Mouse (Mus musculus): Measurements from ENCODE around the gene Nxf1. TPM values are rescaled to one million over a fixed set of nuclear protein-coding genes. Genes with fewer than 3 reads are reported as not detected.
A peak's percentile ranks its signal among the peaks of the same experiment; 100 is the strongest.

Nxf1 gene
- 199 and 230 TPM in 2 replicates for polyA plus RNA-seq (2015; fragmentation: Nextera tagmentation; extraction: Ambion mirVana)

DNA sequence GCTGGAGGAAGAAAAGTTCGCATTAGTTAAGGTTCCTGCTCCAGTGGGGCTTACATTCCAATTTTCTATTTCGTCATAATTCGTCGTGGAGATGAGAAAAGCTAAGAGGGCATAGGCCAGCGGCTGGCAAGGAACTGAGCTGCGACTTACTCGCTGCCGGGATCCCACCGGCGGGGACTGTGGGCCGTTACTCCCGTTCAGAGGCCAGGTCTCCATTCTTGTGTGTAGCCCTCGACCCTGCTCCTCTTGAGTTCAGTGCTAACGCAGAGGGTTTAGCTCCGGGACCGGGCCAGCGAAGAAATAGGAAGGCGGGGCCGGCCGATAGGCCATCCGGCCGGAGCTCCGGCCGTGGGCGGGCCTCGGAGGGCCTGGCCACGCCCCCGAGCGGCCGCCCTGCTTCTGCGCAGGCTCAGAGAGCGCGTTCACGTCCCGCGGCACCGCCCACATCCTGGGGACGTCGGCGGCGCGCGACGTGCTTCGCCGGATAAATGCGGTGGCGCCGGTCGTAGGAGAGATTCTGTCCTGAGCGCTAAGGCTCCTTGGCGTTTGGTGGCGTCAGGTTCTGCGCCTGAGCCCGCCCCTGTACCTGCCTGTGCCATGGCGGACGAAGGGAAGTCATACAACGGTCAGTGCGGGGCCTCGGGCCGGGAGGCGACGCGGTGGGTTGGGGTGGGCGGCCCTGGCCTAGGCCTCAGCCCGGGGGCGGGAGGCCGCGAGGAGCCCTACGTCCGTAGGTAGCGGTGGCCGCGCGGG lies at the start of gene Nxf1:
Nxf1 (plus strand) TSS at position 439 of the 753 bp plus-strand sequence.
- Histone ChIP-seq H3K4me2 (peak within 1 kb of the TSS; percentile 65), H3K27me3 (no peaks in the 10 kb centered on the region), H3K27ac (peak within 1 kb of the TSS; percentile 91), H3K9ac (peak within 1 kb of the TSS; percentile 97), H3K9me3 (no peaks in the 10 kb centered on the region), H3K36me3 (peaks cover 41% of the 10 kb centered on the region), H3K4me1 (peaks cover 23% of the 10 kb centered on the region), H3K4me3 (peak within 1 kb of the TSS; percentile 96)
- under 1% methylated on average over 75 of the region's 75 CpGs for WGBS
- peak; percentile 85 for ATAC-seq (ENCODE audit: insufficient number of reproducible peaks, insufficient read depth, low FRiP score, low TSS enrichment, low read depth)

DNA sequence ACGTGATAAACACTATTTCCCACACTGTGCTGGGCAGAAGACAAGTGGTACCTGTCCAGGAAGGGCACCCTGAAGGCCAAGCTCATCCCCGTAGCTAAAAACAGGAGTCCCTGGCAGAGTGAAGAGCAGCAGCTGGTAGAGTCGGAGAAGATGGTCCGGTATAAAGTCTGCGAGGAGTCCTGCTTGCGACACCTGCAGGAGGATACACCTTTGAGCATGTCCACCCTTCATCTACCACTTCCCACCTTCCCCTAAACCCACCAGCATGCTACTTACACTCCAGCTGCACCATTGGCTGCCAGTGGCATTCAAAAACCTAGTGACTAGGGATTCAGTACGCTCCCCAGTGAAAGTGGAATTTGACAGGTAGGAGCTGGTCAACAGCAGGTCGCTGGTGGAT lies 47.9 kb upstream of the Nxf1 start:
- ATAC-seq (ENCODE audit: insufficient number of reproducible peaks, insufficient read depth, low FRiP score, low TSS enrichment, low read depth) = no peak

DNA sequence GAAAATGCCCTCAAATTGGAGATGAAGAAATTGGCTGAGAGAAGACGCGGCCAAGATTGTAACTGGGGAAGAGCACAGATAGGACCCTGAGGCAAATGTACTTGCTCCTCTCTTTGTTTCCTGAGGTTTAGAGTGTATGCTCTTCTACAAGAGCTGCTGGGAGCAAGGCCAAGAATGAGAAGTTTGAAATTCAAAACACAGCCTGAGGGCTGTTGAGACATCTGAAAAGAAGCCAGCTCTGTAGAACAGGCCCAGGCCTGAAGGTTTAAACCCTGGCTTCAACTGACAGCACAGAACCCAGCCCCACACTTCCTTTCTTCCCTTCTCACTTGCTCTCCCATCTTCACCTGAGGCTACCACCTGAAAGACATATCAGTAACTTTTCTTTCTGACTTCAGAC lies 46.8 kb upstream of the Nxf1 start:
- no peaks in the 10 kb centered on the region for H3K27me3 ChIP-seq
- H3K4me2 ChIP-seq = peak overlapping the region; percentile 17; the same call in 1 of the 2 replicates
- peaks cover 51% of the 10 kb centered on the region for H3K36me3 ChIP-seq
- H3K27ac ChIP-seq = peak overlapping the region; percentile 56
- peaks cover 30% of the 10 kb centered on the region for H3K4me1 ChIP-seq
- H3K9me3 ChIP-seq = no peaks in the 10 kb centered on the region
- ATAC-seq (ENCODE audit: insufficient number of reproducible peaks, insufficient read depth, low FRiP score, low TSS enrichment, low read depth) = no peak
- H3K9ac ChIP-seq = peak overlapping the region; percentile 4; the same call in 1 of the 2 replicates
- no peak overlapping the region for H3K4me3 ChIP-seq
- WGBS = 66% methylated on average over 2 of the region's 2 CpGs

More for the DNA sequence above, 47.9 kb upstream of the Nxf1 start:
- no peak overlapping the region for H3K4me3 ChIP-seq
- no peak overlapping the region for H3K9ac ChIP-seq
- no peak overlapping the region for H3K4me2 ChIP-seq
- no peaks in the 10 kb centered on the region for H3K27me3 ChIP-seq
- H3K27ac ChIP-seq = no peak overlapping the region
- H3K36me3 ChIP-seq = peaks cover 51% of the 10 kb centered on the region
- peaks cover 26% of the 10 kb centered on the region for H3K4me1 ChIP-seq
- 91% methylated on average over 8 of the region's 8 CpGs for WGBS
- H3K9me3 ChIP-seq = no peaks in the 10 kb centered on the region

DNA sequence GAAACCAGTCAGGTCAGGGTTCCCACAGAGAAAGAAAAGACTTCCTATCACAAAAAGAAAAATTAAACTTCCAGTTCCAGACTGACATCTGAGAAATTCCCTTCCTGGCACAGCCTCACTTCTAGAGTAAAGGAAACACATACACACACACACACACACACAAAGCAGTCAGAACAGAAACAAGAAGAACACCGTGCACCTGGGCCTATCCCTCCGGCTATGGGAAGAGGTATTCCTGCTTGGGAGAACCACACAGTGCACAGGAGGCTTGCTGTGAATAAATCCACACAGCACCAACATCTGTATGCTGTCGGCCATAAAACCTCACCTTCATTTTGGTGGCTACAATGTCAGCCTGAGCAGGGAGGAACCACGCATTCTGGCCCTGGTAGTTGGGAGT lies 45.4 kb upstream of the Nxf1 start:
- H3K9ac ChIP-seq = peak overlapping the region; percentile 91
- H3K4me3 ChIP-seq = peak overlapping the region; percentile 86
- H3K4me2 ChIP-seq = peak overlapping the region; percentile 78
- H3K36me3 ChIP-seq = peaks cover 47% of the 10 kb centered on the region
- no peak for ATAC-seq (ENCODE audit: insufficient number of reproducible peaks, insufficient read depth, low FRiP score, low TSS enrichment, low read depth)
- no peaks in the 10 kb centered on the region for H3K9me3 ChIP-seq
- whole genome bisulfite sequencing = 57% methylated on average over 4 of the region's 4 CpGs
- peaks cover 30% of the 10 kb centered on the region for H3K4me1 ChIP-seq
- H3K27ac ChIP-seq = peak overlapping the region; percentile 96; the same call in 1 of the 2 replicates
- no peaks in the 10 kb centered on the region for H3K27me3 ChIP-seq

DNA sequence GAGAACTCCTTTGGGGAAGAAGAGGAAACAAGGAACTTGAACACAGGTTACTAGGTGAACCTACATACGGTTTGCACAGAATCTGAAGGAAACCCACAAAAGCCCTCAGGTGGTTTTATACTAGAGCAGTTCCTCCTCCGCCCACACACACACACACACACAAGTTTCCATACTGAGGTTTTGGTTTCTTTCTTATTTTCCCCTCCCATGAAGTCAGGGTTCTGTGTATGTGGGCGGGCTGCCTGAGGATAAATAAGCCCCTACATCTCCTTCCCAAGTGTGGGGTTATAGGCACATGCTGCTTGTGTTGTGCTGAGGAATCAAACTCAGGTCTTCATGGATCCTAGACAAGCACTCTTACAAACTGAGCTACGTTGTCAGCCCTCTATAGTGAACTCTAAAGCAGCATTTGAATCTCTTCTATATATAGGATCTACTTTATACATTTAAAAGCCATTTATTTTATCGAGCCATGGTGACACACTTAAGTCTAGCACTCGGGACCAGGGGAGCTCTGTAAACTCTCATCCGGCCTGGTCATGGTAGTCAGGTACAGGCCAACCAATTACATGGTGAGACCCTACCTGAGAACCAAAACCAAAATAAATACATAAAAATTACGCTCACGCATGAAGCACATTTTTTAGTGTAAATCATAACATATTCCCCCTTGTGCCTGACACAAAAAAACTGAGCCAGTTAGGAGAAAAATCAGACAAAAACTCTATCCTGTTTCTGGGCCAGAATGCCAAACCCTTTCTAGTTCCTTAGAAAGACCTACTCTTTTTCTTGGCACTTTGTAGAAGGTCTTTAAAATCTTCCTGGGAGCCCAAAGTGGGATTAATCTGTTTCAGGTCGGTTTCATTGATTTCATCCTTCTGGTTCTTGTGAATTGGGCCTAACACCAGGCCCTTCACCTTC lies 44.7 kb upstream of the Nxf1 start:
- Histone ChIP-seq H3K4me2 (peak overlapping the region; percentile 78), H3K9ac (peak overlapping the region; percentile 91), H3K4me3 (peak overlapping the region; percentile 86), H3K9me3 (no peaks in the 10 kb centered on the region), H3K36me3 (peaks cover 41% of the 10 kb centered on the region), H3K4me1 (peaks cover 30% of the 10 kb centered on the region), H3K27ac (peak overlapping the region; percentile 96), H3K27me3 (no peaks in the 10 kb centered on the region)
- no peak for ATAC-seq (ENCODE audit: insufficient number of reproducible peaks, insufficient read depth, low FRiP score, low TSS enrichment, low read depth)
- 44% methylated on average over 10 of the region's 10 CpGs for WGBS

DNA sequence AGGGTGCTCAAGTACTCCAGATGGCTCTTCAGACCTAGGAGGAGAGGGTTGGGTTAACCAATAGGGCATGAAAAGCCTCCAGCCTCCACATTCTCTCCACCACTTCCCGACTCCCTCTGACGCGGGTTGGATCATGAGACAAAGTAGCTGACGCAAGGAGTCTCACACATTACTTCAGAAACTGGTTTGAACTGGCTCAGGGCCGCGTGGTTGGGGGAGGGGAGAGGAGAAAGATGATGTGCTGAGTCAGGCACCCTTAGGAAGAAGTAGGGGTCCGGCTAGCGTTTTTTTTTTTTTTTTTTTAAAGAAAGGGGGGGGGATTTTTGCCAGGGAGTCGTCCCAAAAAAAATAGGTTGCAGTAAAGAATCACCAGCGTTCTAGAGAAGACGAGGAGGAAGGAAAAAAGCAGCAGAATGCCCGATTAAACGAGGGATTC lies 44.0 kb upstream of the Nxf1 start:
- Histone ChIP-seq H3K27me3 (no peaks in the 10 kb centered on the region), H3K9me3 (no peaks in the 10 kb centered on the region), H3K4me2 (peak overlapping the region; percentile 78), H3K4me1 (peaks cover 30% of the 10 kb centered on the region), H3K9ac (peak overlapping the region; percentile 91), H3K4me3 (peak overlapping the region; percentile 86), H3K27ac (peak overlapping the region; percentile 96), H3K36me3 (peaks cover 35% of the 10 kb centered on the region)
- WGBS = under 1% methylated on average over 13 of the region's 13 CpGs
- 0 out of 2 replicates have a peak, but pooled peaks have one; percentile 16 for ATAC-seq (ENCODE audit: insufficient number of reproducible peaks, insufficient read depth, low FRiP score, low TSS enrichment, low read depth)

DNA sequence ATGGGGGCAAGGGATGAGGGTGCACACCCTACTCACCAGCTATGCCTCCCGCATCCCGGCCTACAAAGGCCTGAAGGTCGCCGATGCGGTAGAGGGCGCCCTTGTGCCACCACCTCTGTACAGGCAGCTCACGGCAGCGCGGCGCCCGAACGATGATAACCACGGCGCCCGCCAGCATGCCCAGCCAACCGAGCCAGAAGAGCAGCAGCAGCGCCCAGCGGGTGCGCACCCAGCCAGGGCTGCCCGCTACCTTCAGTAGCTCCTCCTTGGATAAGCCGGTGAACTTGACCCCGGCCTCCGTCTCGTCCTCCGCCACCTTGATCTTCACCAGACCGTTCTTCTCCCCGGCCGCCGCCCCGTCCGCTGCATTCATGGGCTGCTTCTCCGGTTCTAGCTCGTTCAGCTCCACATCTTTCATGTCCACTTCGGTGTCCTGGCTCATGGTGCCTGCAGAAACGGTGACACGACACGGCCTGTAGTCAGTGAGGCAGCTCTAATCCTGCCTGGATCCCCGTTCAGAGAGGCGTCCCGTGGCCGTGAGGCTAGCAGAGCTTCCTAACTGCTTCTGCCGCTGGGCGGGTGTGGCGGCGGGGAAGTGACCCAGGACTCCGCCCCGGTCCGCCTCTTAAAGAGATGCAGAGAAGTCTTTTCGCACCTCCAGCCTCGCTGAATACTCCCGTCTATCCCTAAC lies 43.4 kb upstream of the Nxf1 start:
- peak overlapping the region; percentile 91 for H3K9ac ChIP-seq
- no peaks in the 10 kb centered on the region for H3K9me3 ChIP-seq
- under 1% methylated on average over 51 of the region's 51 CpGs for WGBS
- ATAC-seq (ENCODE audit: insufficient number of reproducible peaks, insufficient read depth, low FRiP score, low TSS enrichment, low read depth) = peak; percentile 86
- peak overlapping the region; percentile 96 for H3K27ac ChIP-seq
- H3K4me1 ChIP-seq = peaks cover 30% of the 10 kb centered on the region
- peak overlapping the region; percentile 78 for H3K4me2 ChIP-seq
- H3K27me3 ChIP-seq = no peaks in the 10 kb centered on the region
- H3K4me3 ChIP-seq = peak overlapping the region; percentile 86
- H3K36me3 ChIP-seq = peaks cover 29% of the 10 kb centered on the region

DNA sequence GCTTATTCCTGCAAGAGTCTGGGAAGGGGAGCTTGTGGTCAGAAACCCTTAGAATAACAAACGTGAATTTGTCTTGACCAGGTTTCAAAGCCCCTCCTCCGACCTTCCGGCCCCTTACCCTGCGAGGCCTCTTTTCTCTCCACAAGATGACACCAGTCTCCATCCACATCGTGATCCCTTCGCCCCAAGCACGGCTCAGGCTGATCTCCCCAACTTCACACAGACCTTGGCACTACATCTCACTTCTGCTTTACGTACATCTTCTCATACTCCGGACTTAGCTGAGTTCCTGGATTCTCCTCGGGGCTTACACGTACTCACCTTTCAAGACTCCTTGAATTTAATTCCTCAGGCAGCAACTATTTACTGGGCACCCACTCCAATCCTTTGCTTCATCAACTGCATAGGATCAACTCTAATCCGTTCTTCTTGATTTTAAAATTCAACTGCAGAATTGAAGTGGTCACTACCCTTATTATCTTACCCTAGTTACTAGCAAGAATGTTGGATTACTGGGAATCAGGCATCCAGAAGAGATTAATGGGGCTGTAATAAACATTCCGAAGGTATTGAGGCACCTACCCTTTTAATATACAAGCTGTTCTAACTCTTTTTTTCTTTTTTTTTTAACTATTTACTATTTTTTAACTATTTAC lies 42.7 kb upstream of the Nxf1 start:
- no peak for ATAC-seq (ENCODE audit: insufficient number of reproducible peaks, insufficient read depth, low FRiP score, low TSS enrichment, low read depth)
- 7% methylated on average over 13 of the region's 13 CpGs for WGBS

DNA sequence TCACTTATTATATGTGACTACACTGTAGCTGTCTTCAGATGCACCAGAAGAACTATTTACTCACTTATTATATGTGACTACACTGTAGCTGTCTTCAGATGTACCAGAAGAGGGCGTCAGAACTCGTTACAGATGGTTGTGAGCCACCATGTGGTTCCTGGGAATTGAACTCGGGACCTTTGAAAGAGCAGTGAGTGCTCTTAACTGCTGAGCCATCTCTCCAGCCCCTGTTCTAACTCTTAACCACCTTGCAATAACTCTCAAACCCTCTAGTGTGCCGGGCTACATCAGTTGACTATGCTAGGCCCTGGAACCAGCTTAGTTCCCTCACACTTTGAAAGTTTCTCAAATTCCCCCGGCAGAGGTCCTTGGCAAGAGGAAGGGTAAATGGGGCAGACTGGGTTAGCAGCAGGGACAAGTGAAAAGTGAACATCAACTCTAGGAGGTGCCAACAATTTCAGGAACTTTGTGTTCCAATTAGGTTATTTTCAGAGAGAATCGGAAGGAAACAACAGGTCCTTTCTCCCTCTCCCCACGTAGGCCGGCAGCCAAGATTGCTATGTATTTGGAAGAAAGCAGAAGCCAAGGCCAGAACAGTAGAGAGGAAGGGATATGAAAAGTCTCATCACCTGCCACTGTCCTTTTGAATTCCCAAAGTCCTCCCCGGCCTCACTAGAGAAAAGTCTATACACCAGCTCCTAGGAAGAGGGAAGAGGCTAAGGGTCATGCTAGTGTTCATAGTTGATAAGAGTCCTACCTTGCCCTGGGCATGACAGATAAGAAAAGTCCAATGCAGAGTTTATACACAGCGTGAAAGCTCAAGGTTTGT lies 42.0 kb upstream of the Nxf1 start:
- Histone ChIP-seq H3K9ac (no peak overlapping the region), H3K9me3 (no peaks in the 10 kb centered on the region), H3K4me3 (no peak overlapping the region), H3K4me1 (peaks cover 25% of the 10 kb centered on the region), H3K27me3 (no peaks in the 10 kb centered on the region), H3K4me2 (0 out of 2 replicates have a peak overlapping the region, but pooled peaks have one; percentile 78), H3K36me3 (peaks cover 15% of the 10 kb centered on the region), H3K27ac (no peak overlapping the region)
- WGBS = 76% methylated on average over 10 of the region's 10 CpGs
- ATAC-seq (ENCODE audit: insufficient number of reproducible peaks, insufficient read depth, low FRiP score, low TSS enrichment, low read depth) = no peak

More for the DNA sequence above, 42.7 kb upstream of the Nxf1 start:
- Histone ChIP-seq H3K4me2 (peak overlapping the region; percentile 78), H3K9me3 (no peaks in the 10 kb centered on the region), H3K4me3 (peak overlapping the region; percentile 86), H3K9ac (peak overlapping the region; percentile 91), H3K27me3 (no peaks in the 10 kb centered on the region), H3K4me1 (peaks cover 27% of the 10 kb centered on the region), H3K36me3 (peaks cover 23% of the 10 kb centered on the region), H3K27ac (peak overlapping the region; percentile 96)

Data from embryonic facial prominence, embryonic 13.5 days (tissue).